Mouse (Mus musculus): Measurements from ENCODE around the gene Cryzl1.

Cryzl1 gene

DNA sequence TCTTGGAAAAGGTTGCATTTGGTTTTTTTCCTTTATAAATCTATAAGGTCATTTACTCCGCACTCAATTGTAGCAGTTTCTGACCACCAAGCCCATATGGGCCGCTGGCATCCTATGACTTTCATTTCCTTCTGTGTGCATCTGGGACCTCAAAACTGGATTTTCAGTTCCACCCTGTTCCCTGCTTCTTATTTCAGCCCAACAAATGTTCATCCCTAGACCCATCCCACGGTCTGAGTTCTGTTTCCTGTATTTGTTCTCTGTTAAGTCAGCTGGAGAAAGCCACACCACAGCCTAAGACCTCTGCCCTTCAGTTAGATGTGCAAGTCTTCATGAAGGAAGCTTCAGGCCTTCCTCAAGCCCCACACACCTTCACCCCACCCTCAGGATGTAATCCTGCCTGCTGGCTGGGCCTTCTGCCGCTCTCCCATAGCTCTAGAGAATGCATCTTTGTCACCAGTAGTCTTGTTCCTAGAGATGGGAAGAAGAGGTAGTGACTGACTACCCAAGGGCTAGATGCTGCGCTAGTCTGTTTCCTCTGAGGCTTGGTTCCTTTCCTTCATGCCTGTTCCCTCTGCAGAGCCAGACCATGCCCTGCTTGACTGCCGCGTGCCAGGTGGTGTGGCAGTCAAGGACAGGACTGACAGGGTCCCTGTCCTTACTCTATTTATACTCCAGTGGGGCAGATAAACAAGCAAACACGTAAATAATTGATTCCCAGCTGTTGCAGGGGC, 11.6 kb upstream of the Cryzl1 start:
- in situ Hi-C loops (cut with MboI, MseI) = no loop called here

DNA sequence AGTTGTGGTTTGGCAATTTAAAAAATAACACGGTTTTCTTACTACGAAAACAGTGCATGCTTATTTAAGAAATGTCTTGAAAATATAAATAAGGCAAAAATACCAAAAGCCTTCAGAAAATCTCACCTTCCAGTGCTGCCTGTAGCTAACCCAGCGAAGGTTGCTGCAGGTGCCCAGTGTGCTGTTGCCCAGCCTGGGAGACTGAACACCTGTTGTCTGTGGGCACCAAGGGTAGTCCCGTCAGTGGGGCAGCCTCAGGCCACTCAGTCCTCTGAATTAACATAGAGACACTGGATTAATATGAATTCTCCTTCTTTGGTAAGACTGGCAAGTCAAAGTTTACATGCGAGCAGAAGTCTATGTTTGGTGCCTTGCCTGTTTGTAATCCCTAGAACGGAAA, 9.7 kb upstream of the Cryzl1 start:
- in situ Hi-C loops (cut with MboI, MseI) = no loop called here

DNA sequence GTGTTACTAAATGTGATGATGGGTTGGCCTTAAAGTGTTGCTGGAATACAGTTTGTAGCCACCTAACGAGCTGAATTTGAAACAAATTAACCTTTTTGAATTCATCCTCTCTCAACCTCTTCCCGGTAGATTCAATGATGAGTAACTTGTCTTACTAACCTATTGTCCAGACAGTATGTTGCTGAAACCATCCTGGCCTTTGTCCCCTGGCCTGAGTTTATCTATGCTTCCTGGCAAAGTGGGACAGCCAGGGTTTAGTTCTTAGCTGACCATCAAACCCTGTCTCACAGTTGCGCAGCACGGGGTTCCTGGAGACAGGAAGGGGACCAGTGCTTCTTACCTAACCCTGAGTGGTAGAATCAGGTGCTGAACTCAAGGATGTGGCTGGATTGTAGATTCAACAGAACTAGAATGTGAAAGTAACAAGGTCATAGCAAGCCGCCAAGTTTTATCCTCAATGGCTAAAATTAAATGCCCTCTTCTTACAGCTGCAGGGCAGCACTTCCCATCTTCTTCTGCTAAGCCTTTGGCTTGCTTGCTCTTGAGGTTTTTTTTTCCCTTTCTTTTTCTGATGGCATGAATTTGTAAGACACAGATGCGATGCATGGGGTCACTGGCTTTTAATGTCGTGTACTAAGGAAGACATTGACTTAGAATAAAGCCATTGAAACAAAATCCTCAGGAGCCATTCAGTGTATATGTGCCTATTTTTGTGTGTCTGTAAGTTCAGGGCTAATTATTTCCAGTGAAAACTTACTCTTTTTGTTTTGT, 7.5 kb upstream of the Cryzl1 start:
- in situ Hi-C loops (cut with MboI, MseI) = no loop called here

DNA sequence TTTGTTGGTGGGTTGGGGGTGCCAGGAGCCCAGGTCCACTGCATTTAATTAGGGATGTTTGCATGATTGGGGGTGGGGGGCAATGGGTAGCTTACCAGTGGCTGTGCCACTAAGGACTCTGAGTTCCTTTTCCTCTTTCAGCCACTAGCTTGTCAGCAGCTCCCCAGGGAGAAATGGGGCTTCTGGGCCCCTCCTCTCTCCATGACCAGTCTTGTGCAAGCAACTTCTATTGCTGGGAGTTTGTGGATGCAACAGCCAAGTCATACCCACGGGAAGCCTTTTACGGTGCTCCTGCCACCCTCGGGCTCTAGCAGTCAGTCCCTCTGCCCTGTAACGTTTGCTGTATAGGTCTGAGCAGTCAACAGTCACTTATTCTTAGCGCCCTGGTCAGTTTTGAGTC, 6.0 kb upstream of the Cryzl1 start:
- in situ Hi-C loops (cut with MboI, MseI) = no loop called here

DNA sequence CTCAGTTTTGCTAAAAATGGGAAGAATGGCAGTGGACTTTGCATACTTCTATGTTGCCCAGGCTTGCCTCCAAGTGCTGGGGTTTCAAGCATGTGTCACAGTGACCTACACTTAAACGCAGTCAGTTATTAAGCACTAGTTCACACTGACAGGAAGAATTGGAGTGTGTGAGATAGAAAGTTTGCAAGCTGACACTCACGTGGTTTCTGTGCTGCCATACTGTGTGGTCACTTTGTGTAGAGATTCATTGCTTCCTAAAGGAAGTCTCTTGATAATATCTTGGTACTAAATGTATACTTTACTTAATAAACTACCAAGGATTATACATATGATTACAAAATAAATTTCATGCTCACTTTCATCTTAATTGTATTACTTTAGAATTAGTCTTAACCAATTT, 4.0 kb upstream of the Cryzl1 start:
- in situ Hi-C loops (cut with MboI, MseI) = no loop called here

DNA sequence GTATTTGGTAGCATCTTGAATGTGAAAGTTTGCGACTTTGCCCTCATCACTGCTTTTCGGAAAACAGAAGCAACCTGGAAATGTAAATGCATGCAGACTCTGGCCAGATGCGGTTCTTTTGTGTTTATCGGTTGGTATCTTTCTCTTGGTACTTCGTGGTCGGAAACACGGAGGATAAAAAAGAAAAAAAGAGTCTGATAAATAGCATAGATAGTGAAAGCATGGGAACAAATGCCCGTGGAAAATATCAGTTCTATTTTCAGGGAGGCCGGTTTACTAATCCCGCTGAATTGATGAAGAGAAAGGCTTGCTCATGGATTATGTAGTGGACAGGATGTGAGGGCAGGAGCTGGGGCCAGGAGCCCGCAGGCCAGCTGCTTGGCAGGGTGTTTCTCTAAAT, 1.7 kb upstream of the Cryzl1 start:
- in situ Hi-C loops (cut with MboI, MseI) = no loop called here

DNA sequence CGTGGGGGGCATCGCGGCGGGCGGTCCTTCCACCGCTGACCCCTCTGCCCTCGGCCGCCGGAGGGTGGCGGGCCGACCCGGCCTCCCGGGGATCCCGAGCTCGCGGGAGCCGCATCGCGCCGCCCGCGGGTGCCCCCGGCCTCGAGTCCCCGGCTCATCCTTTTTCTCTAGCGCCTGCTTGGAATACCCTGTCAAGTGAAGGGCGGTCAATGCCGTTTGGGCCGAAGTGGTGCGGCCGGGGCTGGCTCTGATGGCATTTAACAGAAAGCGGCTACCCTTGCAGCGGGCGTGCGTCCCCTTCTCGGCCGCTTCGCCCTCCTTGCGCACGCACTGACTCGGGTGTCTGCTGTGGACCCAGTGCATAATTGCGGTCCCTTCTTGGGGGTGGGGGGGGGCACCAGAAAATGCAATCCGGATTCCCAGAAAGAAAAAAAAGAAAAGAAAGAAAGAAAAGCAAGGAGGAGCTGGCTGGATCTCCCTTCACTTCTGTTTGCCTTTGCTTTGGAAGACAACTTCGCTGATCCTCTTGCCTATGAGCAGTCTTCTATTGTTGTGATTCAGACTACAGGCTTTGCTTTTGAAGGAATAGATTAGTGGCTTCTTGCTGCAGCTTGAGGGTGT, 1.2 kb upstream of the Cryzl1 start:
- in situ Hi-C loops (cut with MboI, MseI) = loop anchor here (5.0 kb wide), 2 partner anchors 43 to 182 kb away; partner anchors contain the start of gene Donson

DNA sequence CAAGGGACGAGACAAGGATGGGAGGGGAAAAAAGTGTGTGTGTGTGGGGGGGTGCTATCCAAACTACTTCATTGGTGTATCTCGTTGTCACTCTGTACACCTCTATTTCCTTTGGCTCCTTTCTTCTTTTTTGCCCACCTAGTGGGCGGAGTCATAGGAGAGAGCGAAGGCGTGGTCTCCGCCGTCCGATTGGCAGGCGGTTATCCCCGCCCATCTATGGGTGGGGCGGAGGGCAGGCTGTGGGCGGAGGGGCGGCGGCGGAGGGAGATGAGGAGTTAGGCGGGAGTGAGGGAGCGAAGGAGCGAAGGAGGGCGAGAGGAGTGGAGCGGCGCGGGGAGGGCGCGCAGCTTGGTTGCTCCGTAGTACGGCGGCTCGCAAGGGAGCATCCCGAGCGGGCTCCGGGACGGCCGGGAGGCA, 299 bp upstream of the Cryzl1 start, which contains the start of gene Itsn1:
Itsn1 (plus strand) TSS at position 216 of the 417 bp plus-strand sequence.
- in situ Hi-C loops (cut with MboI, MseI) = loop anchor here (5.0 kb wide), 2 partner anchors 42 to 183 kb away; partner anchors contain the start of gene Donson

DNA sequence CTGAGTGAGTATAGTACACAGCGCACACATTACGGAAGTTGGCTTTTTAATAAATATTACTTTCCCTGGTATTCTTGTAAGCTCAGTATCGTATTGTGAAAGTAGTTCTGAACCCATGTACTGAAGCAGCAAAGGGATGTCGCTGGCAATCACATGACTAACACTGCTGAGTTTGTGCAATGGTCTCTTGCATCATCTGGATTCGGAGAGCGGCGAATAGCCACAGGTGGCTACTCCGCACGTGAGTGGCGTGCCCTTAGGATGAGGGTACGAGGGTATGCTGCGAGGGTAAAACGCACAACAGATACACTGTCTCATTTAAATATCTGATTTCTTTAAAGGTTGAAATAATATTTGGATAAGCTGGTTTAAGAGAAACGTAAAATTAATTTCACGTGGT, 1.3 kb downstream of the Cryzl1 start:
- in situ Hi-C loops (cut with MboI, MseI) = loop anchor here (5.0 kb wide), 2 partner anchors 40 to 185 kb away; partner anchors contain the start of gene Donson

DNA sequence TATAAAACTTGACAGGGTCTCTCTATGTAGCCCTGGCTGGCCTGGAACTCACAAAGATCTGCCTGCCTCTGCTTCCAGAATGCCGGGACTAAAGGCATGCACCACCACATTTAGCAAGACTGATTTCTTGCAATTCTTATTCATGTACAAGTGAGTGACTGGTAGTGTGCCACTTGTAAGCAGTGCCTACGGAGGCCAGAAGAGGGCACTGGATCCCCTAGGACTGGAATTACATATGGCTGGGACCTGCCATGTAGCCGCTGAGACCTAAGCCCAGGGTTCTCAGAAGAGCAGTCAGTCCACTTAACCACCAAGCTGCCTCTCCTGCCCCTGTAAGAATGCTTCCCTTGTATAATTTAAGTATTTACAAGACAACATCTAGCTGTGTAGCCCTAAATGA, 4.5 kb downstream of the Cryzl1 start:
- in situ Hi-C loops (cut with MboI, MseI) = no loop called here

DNA sequence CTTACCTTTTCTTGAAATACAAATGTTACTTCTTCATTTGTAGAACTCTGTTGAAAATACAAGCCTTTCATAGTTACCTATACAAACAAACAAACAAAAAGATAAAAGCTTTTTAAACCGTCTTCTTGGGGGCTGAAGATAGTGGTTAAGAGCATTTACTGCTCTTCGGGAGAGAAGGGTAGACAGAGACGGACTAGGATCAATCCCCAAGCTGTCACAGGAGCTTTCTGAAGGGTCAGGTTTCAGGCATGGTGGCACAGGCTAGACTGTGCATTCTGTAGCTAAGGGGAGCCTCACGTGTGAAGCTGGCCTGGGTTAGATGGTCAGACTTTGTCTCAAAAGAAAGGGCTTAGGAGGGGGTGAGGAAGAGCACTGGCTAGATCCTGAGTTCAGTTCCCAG, 11.4 kb downstream of the Cryzl1 start:
- in situ Hi-C loops (cut with MboI, MseI) = no loop called here

DNA sequence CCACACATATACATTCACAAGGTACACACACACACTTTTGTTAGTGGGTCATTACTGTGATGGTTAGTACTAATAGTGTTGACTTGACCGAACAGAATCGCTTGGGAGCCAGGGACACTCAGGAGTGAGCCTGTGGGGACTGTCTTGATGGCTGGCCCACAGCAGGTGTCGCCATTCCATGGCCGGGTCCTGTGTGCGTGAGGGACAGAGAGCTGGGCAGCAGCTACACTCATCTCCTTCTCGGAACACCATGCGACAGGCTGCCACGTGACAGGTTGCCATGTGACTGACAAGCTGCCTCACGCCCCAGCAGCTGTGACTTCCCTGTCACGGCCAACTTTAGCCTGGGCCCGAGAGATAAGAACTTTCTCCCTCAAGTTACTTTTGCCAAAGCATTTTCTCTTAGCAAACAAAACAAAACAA, 11.8 kb downstream of the Cryzl1 start:
- in situ Hi-C loops (cut with MboI, MseI) = no loop called here

DNA sequence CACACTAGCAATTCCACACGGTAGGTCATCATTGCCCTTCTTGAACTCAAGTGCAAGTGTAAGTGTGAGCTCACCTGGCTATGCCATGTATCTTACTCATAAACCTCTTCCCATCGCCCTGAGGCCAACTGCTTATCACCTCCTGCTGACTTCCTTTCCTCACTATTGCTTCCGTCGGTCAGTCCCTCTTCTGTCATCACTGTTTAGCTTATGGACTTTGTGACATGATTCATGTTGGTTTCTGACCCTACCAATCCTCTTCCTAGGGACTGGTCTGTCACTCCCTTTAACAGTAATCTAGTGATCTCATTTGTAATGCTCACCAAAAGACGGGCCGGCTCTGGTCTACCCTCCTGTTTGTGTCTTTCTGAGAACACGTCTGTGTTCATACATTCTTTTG, 18.5 kb downstream of the Cryzl1 start:
- in situ Hi-C loops (cut with MboI, MseI) = no loop called here

DNA sequence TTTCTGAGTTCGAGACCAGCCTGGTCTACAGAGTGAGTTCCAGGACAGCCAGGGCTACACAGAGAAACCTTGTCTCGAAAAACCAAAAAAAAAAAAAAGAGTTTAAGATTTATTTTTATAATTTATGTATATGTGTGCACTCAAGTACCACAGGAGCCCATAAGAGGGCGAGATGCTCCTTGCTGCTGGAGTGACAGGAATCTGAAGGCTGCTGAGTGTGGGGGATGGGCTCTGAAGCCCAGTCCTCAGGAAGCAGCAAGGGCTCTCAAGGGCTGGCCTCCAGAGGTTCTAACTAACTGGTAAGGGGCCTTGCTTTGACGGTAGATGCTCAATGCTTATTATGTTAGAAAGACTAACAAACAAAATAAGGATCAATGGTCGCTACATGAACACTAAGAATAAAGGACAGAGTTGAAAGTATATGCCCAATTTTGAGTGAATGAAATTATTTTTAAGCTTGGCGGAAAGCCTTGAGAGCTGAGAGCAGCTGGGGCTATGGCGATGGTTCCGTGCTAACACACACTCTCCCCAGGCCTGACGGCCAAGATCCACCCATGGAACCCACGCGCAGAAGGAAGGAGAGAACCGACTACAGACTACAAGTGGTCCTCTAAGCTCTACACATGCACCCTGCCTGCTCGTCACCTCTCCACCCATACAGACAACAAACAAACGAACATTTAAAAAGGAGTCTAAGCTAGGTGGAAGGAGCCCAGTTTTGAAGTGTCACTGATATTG, 24.0 kb downstream of the Cryzl1 start:
- in situ Hi-C loops (cut with MboI, MseI) = loop anchor here (5.0 kb wide), 1 partner anchor 188 kb away; no protein-coding TSS in a partner anchor

DNA sequence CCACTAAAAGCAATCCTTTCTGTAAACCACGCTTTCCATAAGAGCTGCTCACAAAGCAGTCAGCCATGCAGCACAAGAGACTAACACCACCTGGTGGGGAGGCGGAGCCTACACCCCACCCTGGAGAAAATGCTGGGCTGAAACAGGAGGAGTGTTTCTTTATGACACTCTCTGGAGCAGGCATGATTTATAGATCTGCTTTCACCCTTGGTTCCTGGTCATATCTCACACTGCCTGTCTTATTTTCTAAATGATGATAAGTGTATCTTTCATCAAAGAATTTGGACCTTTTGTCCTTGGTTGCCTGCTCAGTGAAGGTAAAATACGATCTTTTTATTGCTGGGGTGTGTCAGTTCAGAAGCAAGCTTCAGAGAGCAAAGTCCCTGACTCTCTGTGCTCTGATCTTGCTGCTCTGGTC, 26.0 kb downstream of the Cryzl1 start:
- in situ Hi-C loops (cut with MboI, MseI) = loop anchor here (5.0 kb wide), 1 partner anchor 190 kb away; no protein-coding TSS in a partner anchor

DNA sequence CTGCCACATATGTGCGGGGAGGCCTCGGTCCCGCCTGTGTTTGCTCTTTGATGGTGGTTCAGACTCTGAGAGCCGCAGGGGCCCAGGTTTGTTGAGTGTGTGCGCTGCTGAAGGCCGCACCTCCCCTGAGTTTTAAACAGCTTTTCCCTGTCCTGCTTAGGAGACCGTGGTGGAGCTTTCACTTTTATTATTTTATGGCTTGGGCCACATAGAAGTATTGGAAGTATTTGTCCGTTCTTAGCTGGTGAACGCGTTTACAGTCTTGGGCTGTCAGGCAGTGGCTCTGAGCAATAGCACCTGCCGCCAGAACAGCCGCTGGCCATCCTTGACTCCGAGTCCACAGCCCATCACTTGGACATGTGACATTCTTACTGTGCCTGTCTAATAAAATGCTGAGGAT, 26.9 kb downstream of the Cryzl1 start:
- in situ Hi-C loops (cut with MboI, MseI) = loop anchor here (5.0 kb wide), 1 partner anchor 190 kb away; no protein-coding TSS in a partner anchor

DNA sequence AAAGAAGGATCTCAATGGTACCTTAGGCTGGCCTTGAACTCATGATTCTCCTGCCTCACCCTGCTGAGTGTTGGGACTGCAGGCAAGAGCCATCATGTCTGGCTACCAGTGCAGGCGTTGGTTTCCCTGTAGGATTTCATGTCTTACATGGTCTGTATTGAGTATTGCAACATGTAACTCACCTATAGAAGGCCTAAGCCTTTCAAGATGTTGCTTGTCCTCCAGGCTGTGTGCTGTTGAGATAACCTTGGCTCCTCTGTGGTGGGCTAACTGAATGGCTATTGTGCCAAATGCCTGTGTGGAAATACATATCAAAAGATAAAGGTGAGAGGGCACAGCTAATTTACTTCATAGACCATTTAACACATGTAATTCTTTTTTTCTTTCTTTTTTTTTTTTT, 29.8 kb downstream of the Cryzl1 start:
- in situ Hi-C loops (cut with MboI, MseI) = no loop called here

DNA sequence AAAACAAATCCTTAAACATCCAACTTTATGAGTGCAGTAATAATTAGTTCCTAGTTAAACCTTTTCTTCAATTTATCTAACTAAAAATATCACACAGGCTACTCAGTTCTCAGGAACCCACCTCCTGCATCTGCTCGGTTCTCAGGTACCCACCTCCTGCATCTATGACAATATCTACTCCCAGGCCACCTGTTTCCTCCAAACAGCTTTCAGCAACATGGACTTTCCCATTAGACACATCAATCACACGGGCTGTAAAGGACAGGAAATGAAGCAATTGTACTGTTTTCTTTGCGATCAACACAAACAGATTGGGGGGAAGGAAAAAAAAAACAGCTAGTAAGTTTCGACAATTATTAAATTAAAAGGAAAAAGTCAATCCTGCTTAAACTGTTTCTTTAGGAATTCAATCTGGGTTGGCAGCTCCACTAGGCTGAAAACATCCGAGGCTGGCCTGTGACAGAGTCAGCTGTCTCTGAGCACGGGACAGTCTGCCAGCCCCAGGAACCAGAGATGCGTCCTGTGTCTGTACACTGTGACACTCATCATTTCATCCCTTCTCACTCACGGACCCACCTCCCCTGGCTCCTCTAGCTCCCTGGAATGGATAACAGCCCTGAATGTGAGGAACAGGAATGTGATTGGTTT, 33.5 kb downstream of the Cryzl1 start:
- in situ Hi-C loops (cut with MboI, MseI) = no loop called here

DNA sequence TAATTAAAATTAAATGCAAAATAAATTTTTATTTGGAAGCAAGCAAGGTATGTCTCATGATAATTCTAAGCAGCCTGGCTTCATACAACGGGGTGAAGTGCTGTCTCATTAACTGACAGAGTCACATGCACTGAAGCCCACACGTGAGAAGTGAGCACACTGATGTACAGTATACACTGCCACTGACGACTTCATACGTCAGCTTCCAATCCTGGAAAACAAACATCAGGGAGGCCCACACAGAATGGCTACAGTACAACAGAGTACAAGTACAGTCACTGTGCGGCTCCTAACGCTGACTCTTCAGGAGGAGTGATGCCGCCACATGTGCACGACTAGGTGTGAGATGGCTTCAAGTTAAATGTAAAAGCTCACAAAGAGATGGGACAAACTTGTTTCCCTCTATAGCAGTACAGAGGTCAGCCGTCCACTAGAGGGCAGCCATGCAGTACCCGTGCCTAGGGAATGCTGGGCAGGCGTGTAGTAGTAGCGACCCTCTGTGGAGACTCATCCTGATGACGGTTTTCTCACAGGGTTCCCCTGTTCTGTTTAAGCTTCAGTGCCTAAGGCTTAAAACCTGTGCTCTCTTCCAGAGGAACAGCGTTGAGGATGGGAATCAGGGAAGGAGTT, 34.2 kb downstream of the Cryzl1 start:
- in situ Hi-C loops (cut with MboI, MseI) = no loop called here

DNA sequence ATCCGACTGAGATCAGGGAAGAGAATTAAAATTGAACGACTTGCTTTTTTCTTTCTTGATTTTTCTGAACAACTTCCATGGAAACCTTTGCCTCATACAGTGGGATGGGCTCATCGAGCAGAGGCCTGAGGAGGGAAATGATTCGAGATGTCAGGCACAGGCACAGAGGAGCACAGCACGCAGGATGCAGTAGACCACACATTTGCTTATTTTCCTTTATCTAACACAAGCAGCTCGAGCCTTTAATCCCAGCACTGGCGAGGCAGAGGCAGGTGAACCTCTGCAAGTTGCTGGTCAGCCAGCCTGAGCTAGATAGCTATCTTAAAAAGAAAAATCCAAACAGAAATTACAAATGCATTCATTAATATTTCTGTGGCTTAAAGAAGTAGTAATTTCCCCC, 39.0 kb downstream of the Cryzl1 start:
- in situ Hi-C loops (cut with MboI, MseI) = loop anchor here (5.0 kb wide), 1 partner anchor 38 kb away; the partner anchor contains the start of genes Cryzl1 and Itsn1
